Mouse (Mus musculus): Measurements from ENCODE around the gene C1qa. TPM values are rescaled to one million over a fixed set of nuclear protein-coding genes. Genes with fewer than 3 reads are reported as not detected.

The C1qa gene
- polyA plus RNA-seq, 1 experiment from 2014 or later = 26.3 TPM

GRCm38 (mm10) chr4:136894821-136895220, 3.8 kb downstream of the C1qa start:
- Histone ChIP-seq H3K4me3 (ENCODE audit: low read depth, low read length) (no peak overlapping the region), H3K27me3 (ENCODE audit: control insufficient read depth, insufficient read depth, low read depth, low read length) (peaks cover 29% of the 10 kb centered on the region), H3K36me3 (ENCODE audit: control insufficient read depth, insufficient read depth, low read length) (no peaks in the 10 kb centered on the region), H3K4me2 (ENCODE audit: low read length) (no peak overlapping the region), H3K9ac (ENCODE audit: low read depth, low read length) (no peak overlapping the region), H3K27ac (ENCODE audit: low read length) (no peak overlapping the region), H3K4me1 (ENCODE audit: control insufficient read depth, insufficient read depth, low read length) (peaks cover 6% of the 10 kb centered on the region; the same call in 1 of the 2 replicates), H3K9me3 (replicated peaks; ENCODE audit: control insufficient read depth, low read length, poor library complexity, severe bottlenecking) (no peaks in the 10 kb centered on the region)
- 73% methylated on average over 4 of the region's 4 CpGs for WGBS
- ATAC-seq = 0 out of 2 replicates have a peak, but pooled peaks have one; percentile 8

GRCm38 (mm10) chr4:136893691-136894543, 4.7 kb downstream of the C1qa start:
- Histone ChIP-seq H3K27ac (ENCODE audit: low read length) (no peak overlapping the region), H3K4me2 (ENCODE audit: low read length) (no peak overlapping the region), H3K4me3 (ENCODE audit: low read depth, low read length) (no peak overlapping the region), H3K9ac (ENCODE audit: low read depth, low read length) (peak overlapping the region; percentile 7; the same call in 1 of the 2 replicates), H3K4me1 (ENCODE audit: control insufficient read depth, insufficient read depth, low read length) (peaks cover 6% of the 10 kb centered on the region; the same call in 1 of the 2 replicates), H3K36me3 (ENCODE audit: control insufficient read depth, insufficient read depth, low read length) (no peaks in the 10 kb centered on the region), H3K9me3 (replicated peaks; ENCODE audit: control insufficient read depth, low read length, poor library complexity, severe bottlenecking) (no peaks in the 10 kb centered on the region), H3K27me3 (ENCODE audit: control insufficient read depth, insufficient read depth, low read depth, low read length) (peaks cover 29% of the 10 kb centered on the region)
- peak; percentile 88 for ATAC-seq
- 2% methylated on average over 9 of the region's 9 CpGs for WGBS

- no peaks in the 10 kb centered on the region for H3K36me3 ChIP-seq (ENCODE audit: control insufficient read depth, insufficient read depth, low read length)
- H3K27me3 ChIP-seq (ENCODE audit: control insufficient read depth, insufficient read depth, low read depth, low read length) = peaks cover 29% of the 10 kb centered on the region
- H3K4me1 ChIP-seq (ENCODE audit: control insufficient read depth, insufficient read depth, low read length) = peaks cover 6% of the 10 kb centered on the region; the same call in 1 of the 2 replicates
- no peak within 1 kb of the TSS for H3K4me2 ChIP-seq (ENCODE audit: low read length)
- no peak for ATAC-seq
- WGBS = 66% methylated on average over 5 of the region's 5 CpGs
- no peak within 1 kb of the TSS for H3K9ac ChIP-seq (ENCODE audit: low read depth, low read length)
- no peak within 1 kb of the TSS for H3K27ac ChIP-seq (ENCODE audit: low read length)
- no peak within 1 kb of the TSS for H3K4me3 ChIP-seq (ENCODE audit: low read depth, low read length)
- no peaks in the 10 kb centered on the region for H3K9me3 ChIP-seq (replicated peaks; ENCODE audit: control insufficient read depth, low read length, poor library complexity, severe bottlenecking)
Observed at GRCm38 (mm10) chr4:136892811-136893210, 5.8 kb downstream of the C1qa start, which contains the start of gene C1qc. C1qc (minus strand) TSS chr4:136893065.

- ATAC-seq = no peak
- peaks cover 28% of the 10 kb centered on the region for H3K27me3 ChIP-seq (ENCODE audit: control insufficient read depth, insufficient read depth, low read depth, low read length)
- no peaks in the 10 kb centered on the region for H3K9me3 ChIP-seq (replicated peaks; ENCODE audit: control insufficient read depth, low read length, poor library complexity, severe bottlenecking)
- no peak overlapping the region for H3K27ac ChIP-seq (ENCODE audit: low read length)
- no peaks in the 10 kb centered on the region for H3K36me3 ChIP-seq (ENCODE audit: control insufficient read depth, insufficient read depth, low read length)
- peaks cover 6% of the 10 kb centered on the region; the same call in 1 of the 2 replicates for H3K4me1 ChIP-seq (ENCODE audit: control insufficient read depth, insufficient read depth, low read length)
- H3K9ac ChIP-seq (ENCODE audit: low read depth, low read length) = no peak overlapping the region
- H3K4me3 ChIP-seq (ENCODE audit: low read depth, low read length) = no peak overlapping the region
- H3K4me2 ChIP-seq (ENCODE audit: low read length) = no peak overlapping the region
- 70% methylated on average over 7 of the region's 7 CpGs for WGBS
Observed at GRCm38 (mm10) chr4:136892371-136892770, 6.2 kb downstream of the C1qa start.

- no peak for ATAC-seq
- H3K27me3 ChIP-seq (ENCODE audit: control insufficient read depth, insufficient read depth, low read depth, low read length) = peaks cover 17% of the 10 kb centered on the region
- H3K9me3 ChIP-seq (replicated peaks; ENCODE audit: control insufficient read depth, low read length, poor library complexity, severe bottlenecking) = no peaks in the 10 kb centered on the region
- H3K4me1 ChIP-seq (ENCODE audit: control insufficient read depth, insufficient read depth, low read length) = peaks cover 10% of the 10 kb centered on the region
- WGBS = 81% methylated on average over 4 of the region's 4 CpGs
- H3K27ac ChIP-seq (ENCODE audit: low read length) = no peak overlapping the region
- no peak overlapping the region for H3K9ac ChIP-seq (ENCODE audit: low read depth, low read length)
- H3K4me2 ChIP-seq (ENCODE audit: low read length) = no peak overlapping the region
- no peak overlapping the region for H3K4me3 ChIP-seq (ENCODE audit: low read depth, low read length)
- H3K36me3 ChIP-seq (ENCODE audit: control insufficient read depth, insufficient read depth, low read length) = no peaks in the 10 kb centered on the region
Observed at GRCm38 (mm10) chr4:136891115-136891514, 7.5 kb downstream of the C1qa start.

GRCm38 (mm10) chr4:136889981-136890380, 8.6 kb downstream of the C1qa start:
- Histone ChIP-seq H3K4me3 (ENCODE audit: low read depth, low read length) (no peak overlapping the region), H3K4me1 (ENCODE audit: control insufficient read depth, insufficient read depth, low read length) (peaks cover 7% of the 10 kb centered on the region), H3K4me2 (ENCODE audit: low read length) (no peak overlapping the region), H3K27me3 (ENCODE audit: control insufficient read depth, insufficient read depth, low read depth, low read length) (peaks cover 13% of the 10 kb centered on the region), H3K27ac (ENCODE audit: low read length) (no peak overlapping the region), H3K36me3 (ENCODE audit: control insufficient read depth, insufficient read depth, low read length) (no peaks in the 10 kb centered on the region), H3K9me3 (replicated peaks; ENCODE audit: control insufficient read depth, low read length, poor library complexity, severe bottlenecking) (no peaks in the 10 kb centered on the region), H3K9ac (ENCODE audit: low read depth, low read length) (no peak overlapping the region)
- ATAC-seq = no peak
- WGBS = 90% methylated on average over 15 of the region's 15 CpGs

- peaks cover 5% of the 10 kb centered on the region for H3K4me1 ChIP-seq (ENCODE audit: control insufficient read depth, insufficient read depth, low read length)
- no peak overlapping the region for H3K4me3 ChIP-seq (ENCODE audit: low read depth, low read length)
- H3K4me2 ChIP-seq (ENCODE audit: low read length) = no peak overlapping the region
- no peak for ATAC-seq
- WGBS = 79% methylated on average over 5 of the region's 5 CpGs
- no peak overlapping the region for H3K27ac ChIP-seq (ENCODE audit: low read length)
- H3K36me3 ChIP-seq (ENCODE audit: control insufficient read depth, insufficient read depth, low read length) = no peaks in the 10 kb centered on the region
- H3K9me3 ChIP-seq (replicated peaks; ENCODE audit: control insufficient read depth, low read length, poor library complexity, severe bottlenecking) = no peaks in the 10 kb centered on the region
- H3K9ac ChIP-seq (ENCODE audit: low read depth, low read length) = no peak overlapping the region
- peaks cover 6% of the 10 kb centered on the region; the same call in 1 of the 2 replicates for H3K27me3 ChIP-seq (ENCODE audit: control insufficient read depth, insufficient read depth, low read depth, low read length)
Observed at GRCm38 (mm10) chr4:136887714-136888113, 10.9 kb downstream of the C1qa start.

- no peak within 1 kb of the TSS for H3K27ac ChIP-seq (ENCODE audit: low read length)
- no peak for ATAC-seq
- no peak within 1 kb of the TSS for H3K4me3 ChIP-seq (ENCODE audit: low read depth, low read length)
- H3K9me3 ChIP-seq (replicated peaks; ENCODE audit: control insufficient read depth, low read length, poor library complexity, severe bottlenecking) = no peaks in the 10 kb centered on the region
- H3K36me3 ChIP-seq (ENCODE audit: control insufficient read depth, insufficient read depth, low read length) = no peaks in the 10 kb centered on the region
- no peak within 1 kb of the TSS for H3K4me2 ChIP-seq (ENCODE audit: low read length)
- WGBS = 69% methylated on average over 7 of the region's 7 CpGs
- H3K4me1 ChIP-seq (ENCODE audit: control insufficient read depth, insufficient read depth, low read length) = peaks cover 5% of the 10 kb centered on the region
- no peak within 1 kb of the TSS for H3K9ac ChIP-seq (ENCODE audit: low read depth, low read length)
- H3K27me3 ChIP-seq (ENCODE audit: control insufficient read depth, insufficient read depth, low read depth, low read length) = no peaks in the 10 kb centered on the region; the same call in 1 of the 2 replicates
Observed at GRCm38 (mm10) chr4:136886101-136886500, 12.5 kb downstream of the C1qa start, which contains the start of gene C1qb. C1qb (minus strand) TSS chr4:136886187.

- Histone ChIP-seq H3K4me3 (ENCODE audit: low read depth, low read length) (no peak overlapping the region), H3K36me3 (ENCODE audit: control insufficient read depth, insufficient read depth, low read length) (no peaks in the 10 kb centered on the region), H3K9me3 (replicated peaks; ENCODE audit: control insufficient read depth, low read length, poor library complexity, severe bottlenecking) (no peaks in the 10 kb centered on the region), H3K4me2 (ENCODE audit: low read length) (no peak overlapping the region), H3K27ac (ENCODE audit: low read length) (no peak overlapping the region), H3K9ac (ENCODE audit: low read depth, low read length) (no peak overlapping the region), H3K4me1 (ENCODE audit: control insufficient read depth, insufficient read depth, low read length) (no peaks in the 10 kb centered on the region), H3K27me3 (ENCODE audit: control insufficient read depth, insufficient read depth, low read depth, low read length) (no peaks in the 10 kb centered on the region)
- WGBS = 26% methylated on average over 5 of the region's 5 CpGs
- no peak for ATAC-seq
Observed at GRCm38 (mm10) chr4:136878601-136879000, 20.0 kb downstream of the C1qa start.
